ENCODE assay signal across 10 mouse cellular contexts in the genomic region with DNA sequence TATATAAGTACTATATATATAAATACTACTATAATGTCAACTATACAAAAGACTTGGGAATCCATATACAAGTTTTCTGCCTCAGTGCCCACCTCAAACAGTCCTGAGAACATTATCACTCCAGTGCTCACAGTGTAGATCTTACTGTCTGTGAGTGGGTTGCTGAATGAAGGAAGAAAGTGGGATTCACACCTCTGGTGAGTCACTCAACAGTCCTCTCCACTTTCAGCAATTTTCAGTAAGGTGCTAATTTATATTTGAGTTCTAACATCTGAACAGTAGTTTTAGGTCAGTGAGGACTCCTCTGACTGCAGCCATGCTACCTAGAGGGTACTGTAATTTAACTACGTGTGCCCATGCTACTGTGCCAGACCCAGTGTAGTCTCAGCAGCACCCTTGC.
"Had no signal": no experiment of that assay in that cellular context is flagged by ENCODE, and none has a peak within 500 bp of the region (broad histone marks: within the 10 kb centered on the region; RNA-seq: fewer than 3 reads in every experiment).

No protein-coding gene starts in this region.

- DNase-seq: right cerebral cortex, postnatal 14 days; right cerebral cortex, postnatal 25 days; right cerebral cortex, postnatal 4 days; spleen, adult 18-20 months; thymus, adult 18-20 months; thymus, adult 2 months; thymus, postnatal 14 days; thymus, postnatal 25 days; thymus, postnatal 36 days; thymus, postnatal 4 days had no signal
